Mouse (Mus musculus) urinary bladder, adult 2 months (tissue): ENCODE results near the gene Efna4. TPM values are rescaled to one million over a fixed set of nuclear protein-coding genes. Genes with fewer than 3 reads are reported as not detected.

Source experiments
- DNase-seq: peaks from one replicate; pipeline ENCODE4 v3.0.0; 2022; ENCODE audit warnings: low spot score
- polyA plus RNA-seq: library from polyadenylated mRNA; depleted of rRNA; stranded (reverse); fragments of >200 nt; gene quantifications from 2 replicates; pipeline ENCODE4 v1.2.3, GENCODE M21; 2012

Efna4 gene
- polyA plus RNA-seq, 1 experiment, result 3.7 TPM

DNA sequence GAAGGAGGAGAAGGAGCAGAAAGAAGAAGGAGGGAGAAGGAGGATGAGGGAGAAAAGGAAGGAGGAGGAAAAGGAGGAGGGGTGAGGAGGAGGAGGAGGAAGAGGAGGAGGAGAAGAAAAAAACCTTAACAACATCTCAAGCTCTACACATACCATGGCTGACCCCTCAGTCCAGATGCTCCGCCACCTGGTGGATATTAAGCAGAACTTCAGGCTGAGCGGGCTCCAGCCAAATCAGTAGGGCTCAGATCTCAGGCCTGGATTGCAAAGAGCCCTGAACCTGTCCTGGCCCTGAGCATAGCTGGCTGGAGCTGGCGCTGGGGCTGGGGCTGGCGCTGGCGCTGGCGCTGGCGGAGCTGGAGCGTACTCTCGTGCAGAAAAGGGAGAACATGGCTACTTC, 29.7 kb downstream of the Efna4 start:
- DNase-seq, result no peak

DNA sequence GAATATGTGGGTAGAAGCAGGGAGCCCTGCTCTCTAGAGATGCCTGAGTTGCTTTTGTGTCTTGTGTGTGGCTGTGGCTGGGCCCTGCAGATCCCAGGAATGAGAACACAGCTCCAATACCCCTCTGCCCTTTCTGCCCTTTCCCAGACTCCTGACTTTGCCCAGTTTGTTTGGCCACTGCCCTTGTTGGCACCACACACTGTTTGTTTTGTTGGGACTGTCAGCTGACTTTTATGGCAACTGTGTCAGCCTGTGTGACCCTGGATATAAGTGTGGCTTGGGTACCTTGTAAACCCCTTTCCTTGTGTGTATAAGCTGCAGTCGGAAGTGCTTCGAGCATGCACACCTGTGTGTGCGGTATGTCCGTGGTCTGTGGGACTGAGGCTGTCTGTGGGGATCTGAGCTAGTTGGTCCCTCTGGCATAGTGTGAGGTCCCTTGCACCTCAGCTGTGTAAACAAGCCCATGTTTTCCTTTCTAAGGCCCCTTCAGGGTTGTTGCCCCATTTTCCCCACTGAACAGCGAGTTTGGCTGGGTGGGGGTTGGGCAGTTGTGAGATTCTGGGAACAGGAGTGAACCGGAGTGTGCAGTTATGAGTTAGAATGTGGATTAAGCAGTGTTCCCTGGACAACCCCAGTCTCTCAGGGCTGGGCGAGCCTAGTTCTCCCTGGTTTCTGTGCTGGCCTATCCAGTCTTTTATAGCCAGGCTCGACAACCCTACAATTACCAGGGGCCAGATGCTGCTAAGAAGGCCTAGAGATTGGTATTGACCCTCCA, 32.1 kb downstream of the Efna4 start:
- DNase-seq, result no peak

- DNase-seq, result no peak
Measured at GRCm38 (mm10) chr3:89305105-89305504, 32.7 kb downstream of the Efna4 start.

GRCm38 (mm10) chr3:89304440-89304839, 33.4 kb downstream of the Efna4 start:
- DNase-seq, result no peak

DNA sequence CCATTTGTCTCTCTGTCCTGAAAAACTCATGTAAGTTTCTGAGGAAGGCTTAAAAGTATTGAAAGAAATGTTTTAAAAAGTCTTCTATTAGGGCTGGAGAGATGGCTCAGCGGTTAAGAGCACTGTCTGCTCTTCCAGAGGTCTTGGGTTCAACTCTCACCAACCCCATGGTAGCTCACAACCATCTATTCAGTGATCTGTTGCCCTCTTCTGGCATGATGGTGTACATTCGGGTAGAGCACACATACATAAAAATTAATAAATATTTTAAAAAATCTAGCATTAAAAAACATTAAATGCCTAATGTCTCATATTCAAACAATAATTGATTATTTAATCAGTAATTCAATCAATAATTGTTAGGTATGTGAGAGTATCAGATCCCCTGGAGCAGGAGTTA, 37.3 kb downstream of the Efna4 start:
- DNase-seq, result no peak

DNA sequence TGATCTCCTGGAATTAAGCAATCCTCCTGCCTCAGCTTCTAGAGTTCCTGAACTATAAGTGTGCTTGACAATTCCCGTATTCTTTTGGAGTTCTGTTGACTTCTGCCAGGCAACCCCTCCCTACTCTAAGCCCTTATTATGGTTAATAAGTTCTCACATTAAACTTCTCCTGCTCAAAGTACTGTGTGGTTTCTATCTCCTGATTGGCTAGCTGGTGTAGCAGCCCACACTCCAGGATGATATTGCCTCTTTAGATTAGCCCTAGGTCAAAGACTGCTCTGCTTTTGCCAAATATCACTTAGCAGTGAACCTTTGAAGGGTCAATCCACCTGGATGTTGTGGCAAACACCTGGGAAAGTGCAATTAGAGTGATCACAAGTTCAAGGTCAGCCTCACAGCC, 37.8 kb downstream of the Efna4 start:
- DNase-seq, result no peak

GRCm38 (mm10) chr3:89299499-89299898, 38.3 kb downstream of the Efna4 start:
- no peak for DNase-seq

DNA sequence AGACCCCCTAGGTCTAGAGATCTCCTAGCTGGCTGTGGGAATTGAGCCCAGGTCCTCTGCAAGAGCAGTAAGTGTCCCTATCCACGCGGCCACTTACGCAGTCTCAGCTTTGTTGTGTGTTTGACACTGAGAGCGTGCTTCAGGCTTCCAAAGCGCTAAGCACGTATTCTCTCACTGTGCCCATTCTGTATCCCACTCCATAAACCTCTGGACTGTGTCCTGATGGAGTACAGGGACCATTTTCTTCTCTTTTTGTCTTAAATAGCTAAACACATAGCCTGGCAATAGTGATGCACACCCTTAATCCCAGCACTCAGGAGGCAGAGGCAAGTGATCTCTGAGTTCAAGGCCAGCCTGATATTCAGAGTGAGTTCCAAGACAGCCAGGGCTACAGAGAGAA, 38.9 kb downstream of the Efna4 start:
- DNase-seq, result no peak

- no peak for DNase-seq
Measured at GRCm38 (mm10) chr3:89296761-89297396, 40.9 kb downstream of the Efna4 start.

GRCm38 (mm10) chr3:89295685-89296230, 42.1 kb downstream of the Efna4 start:
- DNase-seq, result no peak

DNA sequence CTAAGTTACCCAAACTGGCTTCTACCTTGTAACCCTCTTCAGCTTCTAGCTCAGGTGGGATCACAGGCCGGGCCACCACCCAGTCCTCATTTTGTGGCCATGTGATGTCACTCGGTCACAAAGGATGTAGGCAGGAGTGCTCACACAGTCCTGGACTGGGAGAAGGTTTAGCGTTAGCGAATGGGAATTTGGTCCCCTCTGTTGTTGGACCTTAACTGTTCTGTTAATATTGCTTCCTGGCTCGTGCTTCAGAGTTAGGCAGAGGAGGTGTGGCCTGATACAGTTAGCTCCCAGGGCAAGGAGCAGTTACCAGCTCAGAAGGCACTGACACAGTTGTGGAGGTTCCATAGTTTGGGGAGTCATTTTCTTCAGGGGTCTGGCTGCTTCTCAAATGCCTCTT, 43.6 kb downstream of the Efna4 start:
- no peak for DNase-seq

DNA sequence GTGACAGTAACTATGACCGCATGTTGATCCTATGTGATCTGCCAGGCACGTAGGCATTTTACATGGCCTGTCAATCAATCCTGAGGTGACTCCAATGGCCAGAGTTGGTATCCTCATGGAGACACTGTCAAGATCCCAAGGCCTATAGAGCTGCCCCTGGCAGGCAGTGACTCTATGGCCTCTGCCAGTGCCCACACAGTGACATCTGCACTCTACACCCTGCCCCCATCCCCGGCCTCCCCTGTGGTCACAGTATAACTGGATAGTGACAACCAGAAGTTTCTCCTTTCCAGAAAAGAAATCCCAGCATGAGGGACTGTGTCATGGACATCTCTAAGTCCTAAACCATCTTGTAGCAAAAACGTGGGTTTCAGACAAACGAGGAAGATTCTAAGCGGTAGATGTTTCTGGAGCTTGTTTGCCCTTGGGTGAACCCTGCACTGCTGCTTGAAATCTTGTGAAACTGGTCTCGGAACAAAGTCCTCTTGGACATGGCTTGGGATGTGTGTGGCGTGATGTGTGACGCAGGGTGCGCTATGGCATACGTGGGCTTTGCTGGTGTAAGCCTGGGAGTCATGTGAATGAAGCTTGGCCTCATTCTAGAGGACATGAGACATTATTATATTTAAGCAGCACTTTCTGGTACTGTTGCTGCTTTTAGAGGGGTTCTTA, 44.4 kb downstream of the Efna4 start:
- no peak for DNase-seq

- DNase-seq, result no peak
Measured at GRCm38 (mm10) chr3:89292303-89292702, 45.5 kb downstream of the Efna4 start.

GRCm38 (mm10) chr3:89291874-89292273, 46.0 kb downstream of the Efna4 start:
- DNase-seq, result no peak

DNA sequence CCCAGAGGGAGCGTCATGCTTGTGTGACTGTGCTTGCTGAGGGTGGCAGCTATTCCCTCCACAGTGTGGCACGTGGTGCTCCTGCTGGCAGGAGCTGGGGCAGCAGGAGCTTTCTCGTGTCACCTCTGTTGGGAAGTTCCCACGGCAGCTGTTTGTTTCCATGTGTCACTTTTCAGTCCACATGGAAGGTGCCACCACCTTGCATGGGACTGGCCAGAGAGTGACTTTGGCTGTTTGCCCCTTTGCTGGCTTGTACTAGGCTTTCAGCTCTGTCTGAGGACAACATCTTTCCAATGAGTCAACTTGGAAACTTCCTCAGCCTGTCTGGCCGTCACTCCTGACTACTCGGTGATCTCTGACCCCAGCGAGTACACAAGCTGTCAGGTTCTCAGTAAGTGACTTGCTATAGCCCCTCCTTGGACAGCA, 49.3 kb downstream of the Efna4 start:
- no peak for DNase-seq

DNA sequence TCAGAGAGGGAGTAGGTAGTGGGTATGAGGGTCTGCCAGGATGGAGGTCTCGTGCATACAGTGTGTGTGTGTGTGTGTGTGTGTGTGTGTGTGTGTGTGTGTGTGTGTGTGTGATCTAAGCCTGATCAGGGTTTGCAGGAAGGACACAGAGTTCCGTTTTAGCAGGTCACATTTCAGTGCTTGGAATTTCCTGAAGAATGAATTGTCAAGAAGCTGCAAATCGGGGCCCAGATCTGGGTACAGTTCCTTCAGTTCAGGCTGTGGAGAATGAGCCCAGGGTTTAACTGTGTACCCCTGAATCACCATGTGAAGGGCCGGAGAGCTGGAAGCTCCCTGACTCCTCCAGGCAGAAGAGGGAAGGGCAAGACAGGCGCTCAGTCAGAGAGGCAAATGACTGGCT, 50.5 kb downstream of the Efna4 start:
- no peak for DNase-seq

DNA sequence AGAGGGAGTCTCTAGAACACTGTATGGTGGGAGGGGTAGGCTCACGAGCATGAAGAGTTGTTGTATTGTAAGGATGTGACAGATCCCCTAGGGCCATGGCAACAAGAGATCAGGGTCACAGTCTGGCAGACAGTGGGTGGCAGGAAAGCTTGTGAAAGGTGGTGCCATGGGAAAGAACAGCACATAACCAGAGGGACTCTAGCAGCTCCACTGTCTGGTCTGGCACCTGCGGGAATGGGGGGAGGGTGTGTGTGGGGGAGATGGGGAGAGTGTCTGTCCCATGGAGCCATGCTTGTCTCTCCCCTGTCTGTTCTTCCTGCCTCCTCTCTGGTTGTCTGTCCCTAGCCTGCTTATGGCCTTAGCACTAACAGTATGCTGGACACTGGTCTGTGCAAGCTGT, 52.3 kb downstream of the Efna4 start:
- no peak for DNase-seq

GRCm38 (mm10) chr3:89284261-89284660, 53.6 kb downstream of the Efna4 start:
- no peak for DNase-seq
